Comparison of ENCODE assay signal across 8 mouse cellular contexts in genomic region chr6:61179949-61180755, GRCm38 (mm10). TPM values are rescaled to one million over a fixed set of nuclear protein-coding genes. Genes with fewer than 3 reads are reported as not detected.
DNase-seq lines count a peak whose midpoint lies in the region; ATAC-seq and TF ChIP-seq lines count a peak whose summit lies in the region.

Gene Ccser1, plus strand, starts transcription at chr6:61180324.

- H3K4me1 ChIP-seq in embryonic fibroblast, embryonic 13.5 days (ENCODE audit: control insufficient read depth, insufficient read depth, low read length), result no peaks in the 10 kb centered on the region
- H3K4me1 ChIP-seq in heart, embryonic 12.5 days (replicated peaks), result no peaks in the 10 kb centered on the region
- peaks cover 8% of the 10 kb centered on the region; the same call in 1 of the 2 replicates for H3K4me1 ChIP-seq in kidney, embryonic 15.5 days
- H3K4me1 ChIP-seq in liver, adult 2 months (ENCODE audit: control insufficient read depth, insufficient read depth, low read length), result no peaks in the 10 kb centered on the region
- H3K4me1 ChIP-seq in stomach, embryonic 16.5 days (ENCODE audit: control insufficient read depth, insufficient read depth, low read length), result 0 out of 2 replicates have a peak, but pooled peaks cover 5% of the 10 kb centered on the region

- H3K79me3 ChIP-seq in C2C12 (ENCODE audit: low read depth), result no peaks in the 10 kb centered on the region

- H3K4me3 ChIP-seq in C2C12 (ENCODE audit: insufficient read depth, poor library complexity, severe bottlenecking), result peak within 1 kb of the TSS; percentile 37
- peak within 1 kb of the TSS; percentile 55 for H3K4me3 ChIP-seq in embryonic fibroblast, embryonic 13.5 days (ENCODE audit: insufficient read depth, low read length)
- peak within 1 kb of the TSS; percentile 78 for H3K4me3 ChIP-seq in heart, embryonic 12.5 days
- peak within 1 kb of the TSS; percentile 77 for H3K4me3 ChIP-seq in kidney, embryonic 15.5 days (replicated peaks)
- peak within 1 kb of the TSS; percentile 54 for H3K4me3 ChIP-seq in liver, adult 2 months (ENCODE audit: insufficient read depth, low read depth, low read length)
- peak within 1 kb of the TSS; percentile 17 for H3K4me3 ChIP-seq in myocyte
- H3K4me3 ChIP-seq in stomach, embryonic 16.5 days (replicated peaks; ENCODE audit: low read length), result peak within 1 kb of the TSS; percentile 80

- no peaks in the 10 kb centered on the region for H3K79me2 ChIP-seq in C2C12 (ENCODE audit: control insufficient read depth, insufficient read depth)
- no peaks in the 10 kb centered on the region for H3K79me2 ChIP-seq in liver, adult 2 months (ENCODE audit: control insufficient read depth, insufficient read depth, low read length)
- no peaks in the 10 kb centered on the region for H3K79me2 ChIP-seq in myocyte (ENCODE audit: control insufficient read depth, insufficient read depth)

- H3K27ac ChIP-seq in embryonic fibroblast, embryonic 13.5 days (ENCODE audit: insufficient read depth, low read length), result no peak within 1 kb of the TSS
- H3K27ac ChIP-seq in heart, embryonic 12.5 days (ENCODE audit: poor library complexity, severe bottlenecking), result no peak within 1 kb of the TSS
- peak within 1 kb of the TSS; percentile 79 for H3K27ac ChIP-seq in kidney, embryonic 15.5 days
- no peak within 1 kb of the TSS for H3K27ac ChIP-seq in liver, adult 2 months (replicated peaks; ENCODE audit: insufficient read depth, low read depth, low read length)
- peak within 1 kb of the TSS; percentile 67 for H3K27ac ChIP-seq in stomach, embryonic 16.5 days (ENCODE audit: low read length)

- H3K9ac ChIP-seq in heart, embryonic 12.5 days, result peak within 1 kb of the TSS; percentile 82
- peak within 1 kb of the TSS; percentile 76 for H3K9ac ChIP-seq in kidney, embryonic 15.5 days
- H3K9ac ChIP-seq in liver, adult 2 months (ENCODE audit: low read depth, low read length), result peak within 1 kb of the TSS; percentile 65
- H3K9ac ChIP-seq in stomach, embryonic 16.5 days (ENCODE audit: low read length), result peak within 1 kb of the TSS; percentile 83

- H3K36me3 ChIP-seq in C2C12 (ENCODE audit: control insufficient read depth, insufficient read depth) (no peaks in the 10 kb centered on the region), myocyte (ENCODE audit: control insufficient read depth, insufficient read depth) (no peaks in the 10 kb centered on the region)
- H3K36me3 ChIP-seq in heart, embryonic 12.5 days, result no peaks in the 10 kb centered on the region
- no peaks in the 10 kb centered on the region for H3K36me3 ChIP-seq in kidney, embryonic 15.5 days
- H3K36me3 ChIP-seq in liver, adult 2 months (ENCODE audit: control insufficient read depth, insufficient read depth, low read length), result no peaks in the 10 kb centered on the region
- H3K36me3 ChIP-seq in stomach, embryonic 16.5 days (ENCODE audit: control insufficient read depth, insufficient read depth, low read length), result no peaks in the 10 kb centered on the region

- H3ac ChIP-seq in C2C12 (ENCODE audit: control insufficient read depth, insufficient read length, low read depth), result peak within 1 kb of the TSS; percentile 21
- peak within 1 kb of the TSS; percentile 8 for H3ac ChIP-seq in myocyte (ENCODE audit: control insufficient read depth, insufficient read length)

- DNase-seq in brain, adult 2 months (ENCODE audit: low read depth, low spot score), result peak; percentile 92
- DNase-seq in liver, adult 2 months (ENCODE audit: extremely low read depth, low read depth, low spot score), result no peak

- H3K27me3 ChIP-seq in C2C12 (ENCODE audit: control insufficient read depth, insufficient read depth, insufficient read length) (no peaks in the 10 kb centered on the region), myocyte (ENCODE audit: control insufficient read depth, insufficient read depth, insufficient read length) (peaks cover 7% of the 10 kb centered on the region)
- H3K27me3 ChIP-seq in heart, embryonic 12.5 days (replicated peaks), result peaks cover 7% of the 10 kb centered on the region
- peaks cover 12% of the 10 kb centered on the region; the same call in 1 of the 2 replicates for H3K27me3 ChIP-seq in kidney, embryonic 15.5 days
- H3K27me3 ChIP-seq in liver, adult 2 months (ENCODE audit: control insufficient read depth, insufficient read depth, low read length), result peaks cover 12% of the 10 kb centered on the region; the same call in 1 of the 2 replicates
- no peaks in the 10 kb centered on the region for H3K27me3 ChIP-seq in stomach, embryonic 16.5 days (ENCODE audit: control insufficient read depth, insufficient read depth, low read length)

- no peak for TF ChIP-seq CTCF in C2C12 (IDR thresholded peaks at IDR 0.05; ENCODE audit: control insufficient read depth, insufficient read depth, insufficient read length)
- TF ChIP-seq CTCF in embryonic fibroblast, embryonic 13.5 days (IDR thresholded peaks at IDR 0.05; ENCODE audit: borderline replicate concordance, insufficient read depth, low read length), result no peak
- TF ChIP-seq CTCF in liver, adult 2 months (IDR thresholded peaks at IDR 0.05; ENCODE audit: low read depth, low read length), result no peak

- H3K4me2 ChIP-seq in heart, embryonic 12.5 days, result peak within 1 kb of the TSS; percentile 100
- peak within 1 kb of the TSS; percentile 95 for H3K4me2 ChIP-seq in kidney, embryonic 15.5 days
- peak within 1 kb of the TSS; percentile 86 for H3K4me2 ChIP-seq in myocyte (ENCODE audit: low read depth)
- peak within 1 kb of the TSS; percentile 94 for H3K4me2 ChIP-seq in stomach, embryonic 16.5 days (ENCODE audit: low read depth, low read length)

- peak; percentile 87 for ATAC-seq in heart, embryonic 12.5 days (ENCODE audit: insufficient number of reproducible peaks, low FRiP score)
- peak; percentile 91 for ATAC-seq in kidney, embryonic 15.5 days (replicated peaks; ENCODE audit: low FRiP score)
- peak; percentile 91 for ATAC-seq in stomach, embryonic 16.5 days (ENCODE audit: insufficient read depth, low FRiP score)

- TF ChIP-seq POLR2A in embryonic fibroblast, embryonic 13.5 days (IDR thresholded peaks at IDR 0.05; ENCODE audit: low read depth, low read length), result no peak
- no peak for TF ChIP-seq POLR2A in liver, adult 2 months (IDR thresholded peaks at IDR 0.05; ENCODE audit: extremely low read depth, insufficient read depth, low read length)
- no peak for TF ChIP-seq POLR2A in myocyte (IDR thresholded peaks at IDR 0.05; ENCODE audit: insufficient read length, low read depth)

- H3K9me3 ChIP-seq in heart, embryonic 12.5 days (replicated peaks), result no peaks in the 10 kb centered on the region
- no peaks in the 10 kb centered on the region for H3K9me3 ChIP-seq in kidney, embryonic 15.5 days (replicated peaks)
- H3K9me3 ChIP-seq in stomach, embryonic 16.5 days (replicated peaks; ENCODE audit: control insufficient read depth, low read length), result no peaks in the 10 kb centered on the region

- WGBS in heart, embryonic 12.5 days, result 2% methylated on average over 100 of the region's 105 CpGs
- WGBS in kidney, embryonic 15.5 days, result under 1% methylated on average over 97 of the region's 105 CpGs
- WGBS in liver, adult 2 months, result 2% methylated on average over 105 of the region's 105 CpGs
- WGBS in stomach, embryonic 16.5 days, result under 1% methylated on average over 83 of the region's 105 CpGs

TF ChIP-seq in C2C12, 6 proteins besides CTCF, POLR2A, EP300 and RAD21:
- TF ChIP-seq MAX (IDR thresholded peaks at IDR 0.05) (no peak), MYOD1 (IDR thresholded peaks at IDR 0.05; ENCODE audit: control insufficient read depth, insufficient read length, low read depth) (no peak), USF1 (IDR thresholded peaks at IDR 0.05; ENCODE audit: low read depth) (no peak), MYOG (IDR thresholded peaks at IDR 0.05; ENCODE audit: control insufficient read depth, extremely low read depth, insufficient read length) (no peak), FOSL1 (IDR thresholded peaks at IDR 0.05; ENCODE audit: insufficient read depth, low read length, poor library complexity, severe bottlenecking) (no peak), CEBPB (IDR thresholded peaks at IDR 0.05; ENCODE audit: low read depth) (no peak)

TF ChIP-seq in myocyte, 11 proteins besides CTCF, POLR2A, EP300 and RAD21:
- TF ChIP-seq MAX (IDR thresholded peaks at IDR 0.05; ENCODE audit: low read depth) (no peak), USF1 (IDR thresholded peaks at IDR 0.05; ENCODE audit: low read depth) (no peak), TCF12 (IDR thresholded peaks at IDR 0.05; ENCODE audit: insufficient read depth, poor library complexity, severe bottlenecking) (no peak), POLR2AphosphoS2 (IDR thresholded peaks at IDR 0.05; ENCODE audit: insufficient read length, low read depth) (no peak), MYOD1 (IDR thresholded peaks at IDR 0.05; ENCODE audit: control insufficient read depth in 1 of 3, insufficient read length in 2 of 3, low read depth in 2 of 3) (peak in 1 of 3 experiments; percentile 21), CEBPB (IDR thresholded peaks at IDR 0.05; ENCODE audit: insufficient read depth, poor library complexity, severe bottlenecking) (no peak), REST (IDR thresholded peaks at IDR 0.05; ENCODE audit: insufficient read depth, insufficient read length) (no peak), MYOG (IDR thresholded peaks at IDR 0.05; ENCODE audit: control insufficient read depth in 1 of 3, insufficient read depth in 1 of 3, insufficient read length in 2 of 3, low read depth in 2 of 3) (peak in 1 of 3 experiments; percentile 8), SRF (IDR thresholded peaks at IDR 0.05; ENCODE audit: control insufficient read depth, insufficient read length, low read depth) (no peak), E2F4 (IDR thresholded peaks at IDR 0.05; ENCODE audit: insufficient read depth) (no peak), TCF3 (IDR thresholded peaks at IDR 0.05; ENCODE audit: insufficient read length, low read depth) (no peak)

RNA-seq across cellular contexts. Expression of gene Ccser1, which starts in this region (rescaled TPM):
- 0.68 TPM for polyA plus RNA-seq in C2C12 (2012; fragmentation: generic; extraction: Trizol)
- polyA plus RNA-seq in embryonic fibroblast, embryonic 13.5 days (2011; ENCODE audit: insufficient read length, low read depth, missing spikeins), result 1.3 and 5.3 TPM in 2 replicates
- polyA plus RNA-seq in heart, embryonic 12.5 days (2016; fragmentation: Nextera tagmentation; extraction: Ambion mirVana), result 1.6 and 2.2 TPM in 2 replicates
- polyA plus RNA-seq in kidney, embryonic 15.5 days (2015; fragmentation: Nextera tagmentation; extraction: Ambion mirVana), result 17.0 TPM in 2 replicates
- total RNA-seq in liver, adult 2 months (2014; rRNA removed), result 0.27 and 0.28 TPM in 2 replicates
- 0.02 TPM in 1 of 2 replicates, not detected in the other for polyA plus RNA-seq in liver, adult 2 months (2012; rRNA removed)
- 0.52 TPM for polyA plus RNA-seq in myocyte (2012; fragmentation: generic; extraction: Trizol)
- polyA plus RNA-seq in stomach, embryonic 16.5 days (2015; fragmentation: Nextera tagmentation; extraction: Ambion mirVana), result 4.5 and 5.4 TPM in 2 replicates

Comparison
In these comparisons a context has a peak if more than half of its experiments do, and no peak if none do; other contexts are left out.
1. H3K4me3 ChIP-seq: peak in every context shown above with its lines; median percentile 80 in stomach, embryonic 16.5 days; 78 in heart, embryonic 12.5 days; 77 in kidney, embryonic 15.5 days; 55 in embryonic fibroblast, embryonic 13.5 days; 54 in liver, adult 2 months; 37 in C2C12; 17 in myocyte.
2. H3K27ac ChIP-seq: peak in kidney, embryonic 15.5 days (single experiment) and stomach, embryonic 16.5 days (single experiment); none in embryonic fibroblast, embryonic 13.5 days (single experiment), heart, embryonic 12.5 days (single experiment) and liver, adult 2 months (single experiment).
3. Peak in every context shown above with its lines, with median percentiles within 50 percentile points of each other: ATAC-seq, H3K4me2 ChIP-seq and H3K9ac ChIP-seq.